Mouse (Mus musculus) MEL (cell line): ENCODE measurements around the gene Serpina3m. TPM values are rescaled to one million over a fixed set of nuclear protein-coding genes. Genes with fewer than 3 reads are reported as not detected.

Experiments used
- DNase-seq: peaks from one replicate; pipeline ENCODE4 v3.0.0; 2011; ENCODE audit warnings: low read depth, low spot score
- H3K27ac ChIP-seq: 2 replicates; pipeline ENCODE4 v1.5.1; 2012; ENCODE audit warnings: low read depth, mild to moderate bottlenecking, control low read depth, low read length, moderate library complexity; ENCODE audit not compliant: control insufficient read depth
- H3K27me3 ChIP-seq, 2 experiments: fragments of 150-350 bp in 1 of 2; sonication (generic) in 1 of 2; 2 replicates each; pipeline ENCODE4 v1.6.1; 2012; ENCODE audit warnings: low read length in 2 of 2, mild to moderate bottlenecking in 2 of 2, improper control_type of control experiment in 1 of 2, moderate library complexity in 1 of 2; ENCODE audit not compliant: insufficient read depth in 2 of 2, control insufficient read depth in 1 of 2
- H3K36me3 ChIP-seq, 2 experiments: 2 replicates each; pipeline ENCODE4 v1.6.1; 2012 to 2014; ENCODE audit warnings: low read length in 2 of 2, improper control_type of control experiment in 1 of 2, inconsistent platforms in 1 of 2, mild to moderate bottlenecking in 1 of 2; ENCODE audit not compliant: insufficient read depth in 2 of 2, control insufficient read depth in 1 of 2
- H3K4me1 ChIP-seq, 2 experiments: fragments of 150-350 bp in 1 of 2; sonication (generic) in 1 of 2; 2 replicates each; pipeline ENCODE4 v1.6.1; 2012; ENCODE audit warnings: low read length in 2 of 2, improper control_type of control experiment in 1 of 2, mild to moderate bottlenecking in 1 of 2; ENCODE audit not compliant: insufficient read depth in 2 of 2, control insufficient read depth in 1 of 2
- H3K4me3 ChIP-seq, 2 experiments: fragments of 150-350 bp in 1 of 2; sonication (generic) in 1 of 2; 2 replicates each; pipeline ENCODE4 v1.5.1; 2012; ENCODE audit warnings: low read depth in 2 of 2, low read length in 2 of 2, mild to moderate bottlenecking in 2 of 2, moderate library complexity in 2 of 2, control low read depth in 1 of 2, improper control_type of control experiment in 1 of 2; ENCODE audit not compliant: control insufficient read depth in 1 of 2, insufficient read depth in 1 of 2
- H3K79me2 ChIP-seq: 2 replicates; pipeline ENCODE4 v1.6.1; 2012; ENCODE audit warnings: mild to moderate bottlenecking, low read length, moderate library complexity; ENCODE audit not compliant: control insufficient read depth, poor library complexity, insufficient read depth
- H3K9ac ChIP-seq: 2 replicates; pipeline ENCODE4 v1.6.1; 2012; ENCODE audit warnings: low read depth, mild to moderate bottlenecking, control low read depth, low read length, moderate library complexity; ENCODE audit not compliant: control insufficient read depth, poor library complexity, severe bottlenecking
- H3K9me3 ChIP-seq: fragments of 150-350 bp; sonication (generic); replicated peaks from 2 replicates; pipeline ENCODE4 v1.6.1; 2012; ENCODE audit warnings: mild to moderate bottlenecking, low read length, improper control_type of control experiment, moderate library complexity; ENCODE audit not compliant: insufficient read depth
- CTCF ChIP-seq, 3 experiments: IDR thresholded peaks in 2 of 3; conservative IDR thresholded peaks in 1 of 3; 2 replicates each; pipeline ENCODE4 v1.5.1; 2011 to 2012; ENCODE audit warnings: low read length in 3 of 3, low read depth in 2 of 3, mild to moderate bottlenecking in 2 of 3, improper control_type of control experiment in 1 of 3, inconsistent platforms in 1 of 3, mixed read lengths in 1 of 3, moderate library complexity in 1 of 3; ENCODE audit not compliant: control insufficient read depth in 1 of 3, insufficient read depth in 1 of 3, poor library complexity in 1 of 3, severe bottlenecking in 1 of 3
- ELF1 ChIP-seq: IDR thresholded peaks from 2 replicates; pipeline ENCODE4 v1.6.1; 2014; ENCODE audit warnings: low read depth, mild to moderate bottlenecking, inconsistent platforms, low read length, improper control_type of control experiment, moderate library complexity
- GABPA ChIP-seq: IDR thresholded peaks from 2 replicates; pipeline ENCODE4 v1.6.1; 2012; ENCODE audit warnings: low read depth, mild to moderate bottlenecking, inconsistent platforms, low read length, improper control_type of control experiment, moderate library complexity
- KAT2A ChIP-seq: conservative IDR thresholded peaks from 2 replicates; pipeline ENCODE4 v1.6.1; 2012; ENCODE audit warnings: low read depth, low read length, improper control_type of control experiment, inconsistent platforms
- MAFK ChIP-seq: IDR thresholded peaks from 2 replicates; pipeline ENCODE4 v1.6.1; 2011; ENCODE audit warnings: low read depth, mild to moderate bottlenecking, low read length, improper control_type of control experiment, borderline replicate concordance
- MXI1 ChIP-seq: IDR thresholded peaks from 2 replicates; pipeline ENCODE4 v1.6.1; 2011; ENCODE audit warnings: mild to moderate bottlenecking, low read depth, low read length, improper control_type of control experiment
- MYC ChIP-seq: IDR thresholded peaks from 2 replicates; pipeline ENCODE4 v1.6.1; 2011; ENCODE audit warnings: low read depth, mild to moderate bottlenecking, low read length, improper control_type of control experiment, moderate library complexity
- POLR2A ChIP-seq, 2 experiments: IDR thresholded peaks; 2 replicates each; pipeline ENCODE4 v1.6.1; 2011 to 2012; ENCODE audit warnings: low read length in 2 of 2, mild to moderate bottlenecking in 2 of 2, control low read depth in 1 of 2, improper control_type of control experiment in 1 of 2, low read depth in 1 of 2, moderate library complexity in 1 of 2; ENCODE audit not compliant: control insufficient read depth in 1 of 2, insufficient read depth in 1 of 2, poor library complexity in 1 of 2
- POLR2AphosphoS2 ChIP-seq: IDR thresholded peaks from 2 replicates; pipeline ENCODE4 v1.6.1; 2011; ENCODE audit warnings: low read length, improper control_type of control experiment
- POLR2AphosphoS5 ChIP-seq: IDR thresholded peaks from 2 replicates; pipeline ENCODE4 v1.6.1; 2012; ENCODE audit warnings: low read depth, borderline replicate concordance, mild to moderate bottlenecking, inconsistent platforms, low read length, moderate library complexity, mixed read lengths
- RAD21 ChIP-seq: IDR thresholded peaks from 2 replicates; pipeline ENCODE4 v1.6.1; 2011; ENCODE audit warnings: mild to moderate bottlenecking, low read depth, low read length, improper control_type of control experiment
- SIN3A ChIP-seq: IDR thresholded peaks from 2 replicates; pipeline ENCODE4 v1.6.1; 2012; ENCODE audit warnings: low read length, improper control_type of control experiment, inconsistent platforms
- SMC3 ChIP-seq: IDR thresholded peaks from 2 replicates; pipeline ENCODE4 v1.6.1; 2011; ENCODE audit warnings: low read depth, low read length, improper control_type of control experiment
- TBP ChIP-seq: IDR thresholded peaks from 2 replicates; pipeline ENCODE4 v1.8.0; 2011; ENCODE audit warnings: low read depth, low read length, improper control_type of control experiment
- TCF12 ChIP-seq: IDR thresholded peaks from 2 replicates; pipeline ENCODE4 v1.6.1; 2014; ENCODE audit warnings: low read depth, mild to moderate bottlenecking, inconsistent platforms, low read length, improper control_type of control experiment, moderate library complexity
- ZC3H11A ChIP-seq: IDR thresholded peaks from 2 replicates; pipeline ENCODE4 v1.6.1; 2012; ENCODE audit warnings: low read depth, mild to moderate bottlenecking, inconsistent platforms, low read length, improper control_type of control experiment
- ZKSCAN1 ChIP-seq: IDR thresholded peaks from 2 replicates; pipeline ENCODE4 v1.6.1; 2012; ENCODE audit warnings: low read depth, mild to moderate bottlenecking, inconsistent platforms, low read length, improper control_type of control experiment, moderate library complexity
- ZMIZ1 ChIP-seq: IDR thresholded peaks from 2 replicates; pipeline ENCODE4 v1.6.1; 2012; ENCODE audit warnings: low read depth, mild to moderate bottlenecking, inconsistent platforms, low read length, improper control_type of control experiment, moderate library complexity
- polyA plus RNA-seq, 2 experiments: library from polyadenylated mRNA; stranded (reverse) in 1 of 2; unstranded in 1 of 2; fragments of >175 nt in 1 of 2; fragments of >200 nt in 1 of 2; gene quantifications; 2 replicates each; pipeline versions ENCODE4 v1.2.1 to v1.2.4; 2012; ENCODE audit warnings: low replicate concordance in 2 of 2, low read depth in 1 of 2; ENCODE audit not compliant: insufficient read length in 2 of 2, insufficient read depth in 1 of 2, missing spikeins in 1 of 2
- total RNA-seq: library from RNA; depleted of rRNA; stranded (reverse); fragments of 300-350 nt; gene quantifications from 2 replicates; pipeline ENCODE4 v1.2.3, GENCODE M21; 2012

The Serpina3m gene
- total and polyA plus RNA-seq, 3 experiments, result not detected

DNA sequence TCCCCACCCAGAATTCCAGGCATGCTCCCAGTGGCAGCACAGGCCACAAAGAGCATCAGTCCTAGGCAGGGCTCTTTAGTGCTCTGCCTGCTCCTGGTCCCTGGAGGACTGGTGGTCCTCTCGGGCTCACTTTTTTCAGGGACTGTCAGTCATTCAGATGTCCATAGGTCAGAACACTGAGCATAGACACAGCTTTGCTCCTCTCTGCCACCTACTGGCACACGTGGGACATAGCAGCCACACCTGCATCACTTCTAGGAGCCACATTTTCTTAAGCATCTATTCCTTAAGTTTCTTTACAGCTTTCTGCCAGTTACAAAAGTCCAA is 80.8 kb downstream of the Serpina3m start:
- TF ChIP-seq SMC3 (peak; percentile 49), CTCF (IDR thresholded peaks at IDR 0.05 in 2 of 3, conservative IDR thresholded peaks at IDR 0.05 in 1 of 3; ENCODE audit: control insufficient read depth in 1 of 3, insufficient read depth in 1 of 3, low read depth in 2 of 3, low read length in 3 of 3, poor library complexity in 1 of 3, severe bottlenecking in 1 of 3) (peak; percentile 50 to 56 (median 55)), ZKSCAN1 (no peak), RAD21 (peak; percentile 37)
- TF ChIP-seq, all 39 proteins: peak for 3
- no peak overlapping the region for H3K27ac ChIP-seq
- no peak overlapping the region for H3K9ac ChIP-seq
- no peaks in the 10 kb centered on the region for H3K79me2 ChIP-seq
- H3K27me3 ChIP-seq, result no peaks in the 10 kb centered on the region
- no peaks in the 10 kb centered on the region for H3K4me1 ChIP-seq
- peak; percentile 22 for DNase-seq
- H3K4me3 ChIP-seq, result no peak overlapping the region
- H3K9me3 ChIP-seq, result no peaks in the 10 kb centered on the region
- no peaks in the 10 kb centered on the region for H3K36me3 ChIP-seq

DNA sequence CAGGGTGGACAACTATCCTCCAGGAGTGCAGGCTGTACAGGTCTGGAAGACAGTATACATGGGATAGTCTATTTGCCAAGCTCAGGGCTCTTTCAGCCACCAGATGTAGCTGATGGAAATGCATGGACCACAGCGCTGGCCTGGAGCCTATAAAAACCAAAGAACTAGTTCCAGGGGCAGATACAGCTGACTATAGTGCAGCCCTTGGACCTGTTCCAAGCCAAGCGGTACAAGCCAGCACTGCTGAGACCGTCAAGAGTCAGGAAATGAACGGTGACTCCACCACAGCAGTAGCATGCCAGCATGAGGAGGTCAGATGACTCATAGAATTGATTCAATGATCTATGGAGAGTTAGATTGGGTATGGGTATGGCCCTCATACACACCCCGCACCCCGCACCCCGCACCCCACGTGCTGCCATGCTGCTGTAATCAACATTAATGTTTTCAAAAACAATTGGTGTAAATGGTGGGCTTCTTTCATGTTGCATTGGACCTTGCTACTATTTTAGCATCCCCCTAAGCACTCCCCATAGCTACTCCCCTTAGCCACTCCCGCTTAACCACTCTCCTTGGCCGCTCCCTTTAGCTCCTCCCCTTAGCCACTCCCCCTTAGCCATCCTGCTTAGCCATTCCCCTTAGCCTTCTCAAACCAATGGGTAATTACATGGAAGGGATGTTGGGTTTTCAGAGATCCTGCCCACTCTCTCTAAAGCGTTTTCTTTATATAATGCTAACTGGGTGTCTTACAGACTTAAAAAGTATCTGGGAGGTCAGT is 84.5 kb downstream of the Serpina3m start:
- no peak overlapping the region for H3K9ac ChIP-seq
- H3K79me2 ChIP-seq, result no peaks in the 10 kb centered on the region
- no peak overlapping the region for H3K27ac ChIP-seq
- H3K4me1 ChIP-seq, result no peaks in the 10 kb centered on the region
- no peak overlapping the region for H3K4me3 ChIP-seq
- H3K36me3 ChIP-seq, result no peaks in the 10 kb centered on the region
- no peaks in the 10 kb centered on the region for H3K9me3 ChIP-seq
- DNase-seq, result peak; percentile 14
- no peaks in the 10 kb centered on the region for H3K27me3 ChIP-seq
- TF ChIP-seq GABPA (no peak), ZMIZ1 (no peak), MAFK (no peak), MYC (no peak), POLR2A (IDR thresholded peaks at IDR 0.05; ENCODE audit: control insufficient read depth in 1 of 2, insufficient read depth in 1 of 2, low read depth in 1 of 2, low read length in 2 of 2, poor library complexity in 1 of 2) (no peak), TCF12 (no peak), ZC3H11A (no peak), ELF1 (no peak), KAT2A (no peak), SIN3A (no peak), POLR2AphosphoS5 (no peak), POLR2AphosphoS2 (no peak)

DNA sequence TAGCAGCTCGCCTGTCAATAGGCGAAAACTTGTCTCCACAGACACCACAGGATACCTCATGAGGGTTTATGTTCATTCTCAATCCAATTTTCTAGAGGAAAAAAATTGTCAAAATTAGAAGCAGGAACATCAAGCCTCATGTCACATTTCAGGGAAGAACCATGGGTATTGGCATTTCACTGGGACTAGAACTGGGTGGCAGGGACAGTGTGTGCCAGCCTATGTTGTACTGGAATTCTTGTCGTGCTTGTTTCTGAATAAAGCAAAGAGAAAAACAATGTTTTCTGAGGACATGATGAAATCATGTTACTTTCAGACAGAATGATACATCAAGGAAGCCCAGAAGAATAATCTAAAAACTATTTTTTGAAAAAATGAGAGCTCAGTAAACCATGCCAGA is 87.3 kb downstream of the Serpina3m start:
- Histone ChIP-seq H3K36me3 (no peaks in the 10 kb centered on the region), H3K9me3 (no peaks in the 10 kb centered on the region), H3K9ac (no peak overlapping the region), H3K4me3 (no peak overlapping the region), H3K4me1 (no peaks in the 10 kb centered on the region), H3K27ac (no peak overlapping the region), H3K79me2 (no peaks in the 10 kb centered on the region), H3K27me3 (no peaks in the 10 kb centered on the region)
- no peak for DNase-seq
- TF ChIP-seq POLR2AphosphoS2, result no peak
- no peak for TF ChIP-seq POLR2AphosphoS5
- TF ChIP-seq TBP, result no peak
- no peak for TF ChIP-seq MXI1
